Mouse (Mus musculus) embryonic facial prominence, embryonic 11.5 days (tissue): ENCODE data around the gene Ccr1. TPM values are rescaled to one million over a fixed set of nuclear protein-coding genes. Genes with fewer than 3 reads are reported as not detected.

Experiments
- ATAC-seq: fragments of 200-750 bp; cut with Nextera tagmentation; replicated peaks from 2 replicates; pipeline ENCODE4 v1.8.0; 2017; ENCODE audit warnings: low read depth; ENCODE audit not compliant: insufficient number of reproducible peaks, low FRiP score, low TSS enrichment
- DNase-seq: peaks from one replicate; pipeline ENCODE4 v3.0.0-alpha.2; 2015; ENCODE audit warnings: low spot score
- H3K27ac ChIP-seq: fragments of 300-500 bp; sonication (generic); replicated peaks from 2 replicates; pipeline ENCODE4 v1.5.1; 2014; ENCODE audit warnings: mild to moderate bottlenecking, low read depth, low read length, control low read depth
- H3K27me3 ChIP-seq: fragments of 300-500 bp; sonication (generic); 2 replicates; pipeline ENCODE4 v1.6.1; 2014; ENCODE audit warnings: mild to moderate bottlenecking, low read length, moderate library complexity, mixed read lengths; ENCODE audit not compliant: control insufficient read depth, insufficient read depth
- H3K36me3 ChIP-seq: fragments of 300-500 bp; sonication (generic); replicated peaks from 2 replicates; pipeline ENCODE4 v1.6.1; 2014; ENCODE audit warnings: low read depth, mild to moderate bottlenecking, low read length, moderate library complexity, mixed read lengths; ENCODE audit not compliant: control insufficient read depth, insufficient read depth
- H3K4me1 ChIP-seq: fragments of 300-500 bp; sonication (generic); 2 replicates; pipeline ENCODE4 v1.6.1; 2014; ENCODE audit warnings: low read length, mixed read lengths; ENCODE audit not compliant: control insufficient read depth, insufficient read depth
- H3K4me2 ChIP-seq: fragments of 300-500 bp; sonication (generic); 2 replicates; pipeline ENCODE4 v1.6.1; 2014; ENCODE audit warnings: low read depth, mild to moderate bottlenecking, control low read depth, low read length, moderate library complexity
- H3K4me3 ChIP-seq: fragments of 300-500 bp; sonication (generic); 2 replicates; pipeline ENCODE4 v1.5.1; 2014; ENCODE audit warnings: low read depth, low read length, control low read depth
- H3K9ac ChIP-seq: fragments of 300-500 bp; sonication (generic); replicated peaks from 2 replicates; pipeline ENCODE4 v1.6.1; 2014; ENCODE audit warnings: mild to moderate bottlenecking, control low read depth, low read length
- H3K9me3 ChIP-seq: fragments of 300-500 bp; sonication (generic); replicated peaks from 2 replicates; pipeline ENCODE4 v1.6.1; 2016; ENCODE audit warnings: mild to moderate bottlenecking, low read length, inconsistent platforms, mixed read lengths; ENCODE audit not compliant: control insufficient read depth
- WGBS: fragments of 180-500 bp; shearing (Covaris S2); extraction: QIAGEN DNeasy Blood & Tissue Kit; methylation state at CpG from one replicate; pipeline ENCODE4 v1.1.7; 2014; 5-methylcytosine and 5-hydroxymethylcytosine counted together
- polyA plus RNA-seq: library from polyadenylated mRNA; unstranded; fragments of >200 nt; fragmentation: Nextera tagmentation; extraction: Ambion mirVana; gene quantifications from 2 replicates; pipeline ENCODE4 v1.2.1, GENCODE M21; 2014

The Ccr1 gene
- polyA plus RNA-seq: 0.98 and 1.3 TPM in 2 replicates

- DNase-seq: no peak
- H3K4me3 ChIP-seq: no peak within 1 kb of the TSS
- 82% methylated on average over 1 of the region's 1 CpGs for WGBS
These were observed at the start of gene Ccr1 for GRCm38 (mm10) chr9:123968290-123968912. Gene Ccr1, minus strand, starts transcription at chr9:123968692.

GRCm38 (mm10) chr9:124016048-124016447 lies 47.6 kb upstream of the Ccr1 start:
- Histone ChIP-seq H3K36me3 (no peaks in the 10 kb centered on the region), H3K9me3 (no peaks in the 10 kb centered on the region), H3K4me2 (no peak overlapping the region), H3K9ac (no peak overlapping the region), H3K4me3 (no peak overlapping the region), H3K27ac (no peak overlapping the region), H3K4me1 (no peaks in the 10 kb centered on the region), H3K27me3 (no peaks in the 10 kb centered on the region)
- no peak for ATAC-seq
- WGBS: 72% methylated on average over 2 of the region's 2 CpGs
- DNase-seq: no peak

More at GRCm38 (mm10) chr9:123968290-123968912, at the start of gene Ccr1:
- H3K27me3 ChIP-seq: no peaks in the 10 kb centered on the region
- no peaks in the 10 kb centered on the region for H3K9me3 ChIP-seq
- no peak within 1 kb of the TSS for H3K4me2 ChIP-seq
- no peaks in the 10 kb centered on the region for H3K4me1 ChIP-seq
- no peak within 1 kb of the TSS for H3K27ac ChIP-seq
- ATAC-seq: no peak
- no peak within 1 kb of the TSS for H3K9ac ChIP-seq
- H3K36me3 ChIP-seq: no peaks in the 10 kb centered on the region

DNA sequence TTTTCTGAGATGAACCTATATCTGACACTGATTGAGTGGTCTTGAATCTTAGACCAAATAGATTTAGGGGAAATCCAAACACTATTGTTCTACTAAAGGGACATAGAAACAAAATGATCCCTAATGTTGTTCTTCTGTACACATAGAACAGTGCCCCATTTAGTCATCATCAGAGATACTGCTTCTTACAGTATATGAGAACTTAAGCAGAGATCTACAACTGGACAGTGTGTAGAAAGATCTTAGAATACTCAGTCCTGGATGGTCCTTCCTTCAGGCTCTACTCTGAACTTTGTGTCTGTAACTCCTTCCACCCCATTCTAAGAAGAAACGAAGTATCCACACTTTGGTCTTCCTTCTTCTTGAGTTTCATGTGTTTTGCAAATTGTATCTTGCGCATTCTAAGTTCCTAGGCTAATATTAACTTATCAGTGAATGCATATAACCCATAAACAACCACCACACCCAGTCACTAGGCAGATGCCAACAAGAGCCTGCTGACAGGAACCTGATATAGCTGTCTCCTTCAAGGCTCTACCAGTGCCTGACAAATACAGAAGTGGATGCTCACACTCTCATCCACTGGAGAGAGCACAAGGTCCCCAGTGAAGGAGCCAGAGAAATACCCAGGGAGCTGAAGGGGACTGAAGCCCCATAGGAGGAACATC lies 46.6 kb upstream of the Ccr1 start:
- Histone ChIP-seq H3K4me1 (no peaks in the 10 kb centered on the region), H3K27me3 (no peaks in the 10 kb centered on the region), H3K9me3 (no peaks in the 10 kb centered on the region), H3K4me3 (no peak overlapping the region), H3K36me3 (no peaks in the 10 kb centered on the region), H3K4me2 (no peak overlapping the region), H3K27ac (no peak overlapping the region), H3K9ac (no peak overlapping the region)
- DNase-seq (no peak), ATAC-seq (no peak)
- 78% methylated on average over 2 of the region's 2 CpGs for WGBS

DNA sequence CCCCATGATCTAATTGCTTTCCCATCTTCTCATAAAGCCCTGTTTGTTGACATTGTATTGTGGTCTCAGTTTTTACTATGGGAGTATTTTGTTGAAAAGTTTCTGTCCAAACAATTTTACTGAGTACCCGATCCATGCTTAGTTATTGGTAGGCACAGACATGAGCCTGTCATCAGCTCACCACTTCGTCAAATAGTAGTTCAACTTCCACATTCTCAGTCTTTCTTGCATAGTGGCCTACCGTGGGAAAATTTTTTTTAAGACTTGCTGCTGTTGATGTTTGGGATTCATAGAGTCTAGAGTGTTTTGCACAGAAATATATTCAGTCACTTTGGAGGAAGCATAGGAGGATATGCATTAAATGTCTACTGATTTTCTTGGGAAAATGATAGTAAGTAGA lies 44.8 kb upstream of the Ccr1 start:
- ATAC-seq: no peak
- Histone ChIP-seq H3K27me3 (no peaks in the 10 kb centered on the region), H3K9ac (no peak overlapping the region), H3K36me3 (no peaks in the 10 kb centered on the region), H3K4me2 (no peak overlapping the region), H3K4me3 (no peak overlapping the region), H3K4me1 (no peaks in the 10 kb centered on the region), H3K9me3 (no peaks in the 10 kb centered on the region), H3K27ac (no peak overlapping the region)
- 82% methylated on average over 3 of the region's 3 CpGs for WGBS
- DNase-seq: no peak

- H3K36me3 ChIP-seq: no peaks in the 10 kb centered on the region
- H3K27me3 ChIP-seq: no peaks in the 10 kb centered on the region
- 65% methylated on average over 2 of the region's 2 CpGs for whole genome bisulfite sequencing
- H3K4me3 ChIP-seq: no peak overlapping the region
- H3K9ac ChIP-seq: no peak overlapping the region
- no peak for ATAC-seq
- H3K4me1 ChIP-seq: no peaks in the 10 kb centered on the region
- no peak overlapping the region for H3K27ac ChIP-seq
- DNase-seq: no peak
- H3K9me3 ChIP-seq: no peaks in the 10 kb centered on the region
- H3K4me2 ChIP-seq: no peak overlapping the region
These were observed 44.2 kb upstream of the Ccr1 start for GRCm38 (mm10) chr9:124012691-124013090.

- Histone ChIP-seq H3K27ac (no peak overlapping the region), H3K4me3 (no peak overlapping the region), H3K36me3 (no peaks in the 10 kb centered on the region), H3K9ac (no peak overlapping the region), H3K27me3 (no peaks in the 10 kb centered on the region), H3K4me1 (no peaks in the 10 kb centered on the region), H3K9me3 (no peaks in the 10 kb centered on the region), H3K4me2 (no peak overlapping the region)
- DNase-seq (no peak), ATAC-seq (no peak; the same call in 1 of the 2 replicates)
- WGBS: 89% methylated on average over 2 of the region's 2 CpGs
These were observed 31.3 kb upstream of the Ccr1 start for GRCm38 (mm10) chr9:123999784-124000183.

DNA sequence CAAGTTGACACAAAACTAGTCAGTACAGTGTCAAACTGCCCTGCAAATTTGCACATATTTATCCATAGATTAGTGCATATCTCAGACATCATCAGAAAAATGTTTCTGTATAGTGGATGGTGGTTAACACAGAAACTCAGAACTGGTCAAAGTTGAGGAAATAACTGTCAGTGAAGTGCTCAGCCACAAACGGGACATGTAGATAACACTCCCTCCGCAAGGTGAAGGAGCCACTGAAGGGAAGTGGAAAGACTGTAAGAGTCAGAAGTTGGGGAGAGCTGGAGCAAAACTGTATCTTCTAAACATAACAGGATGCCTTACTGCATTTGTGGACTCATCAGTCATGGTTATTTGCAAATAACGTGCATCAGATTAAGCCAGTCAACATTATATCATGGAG lies 29.2 kb upstream of the Ccr1 start:
- H3K36me3 ChIP-seq: no peaks in the 10 kb centered on the region

GRCm38 (mm10) chr9:123991312-123991906 lies 22.9 kb upstream of the Ccr1 start:
- Histone ChIP-seq H3K27me3 (no peaks in the 10 kb centered on the region), H3K4me1 (no peaks in the 10 kb centered on the region), H3K9me3 (no peaks in the 10 kb centered on the region), H3K4me2 (no peak overlapping the region), H3K27ac (no peak overlapping the region), H3K36me3 (no peaks in the 10 kb centered on the region), H3K9ac (no peak overlapping the region), H3K4me3 (no peak overlapping the region)
- 70% methylated on average over 1 of the region's 1 CpGs for WGBS
- ATAC-seq (no peak), DNase-seq (no peak)

More for the DNA sequence above, 29.2 kb upstream of the Ccr1 start:
- Histone ChIP-seq H3K4me2 (no peak overlapping the region), H3K4me3 (no peak overlapping the region), H3K27ac (no peak overlapping the region), H3K9ac (no peak overlapping the region), H3K4me1 (no peaks in the 10 kb centered on the region), H3K9me3 (no peaks in the 10 kb centered on the region), H3K27me3 (no peaks in the 10 kb centered on the region)
- no peak for DNase-seq
- 77% methylated on average over 3 of the region's 3 CpGs for WGBS
- ATAC-seq: no peak
